Mouse (Mus musculus) megakaryocyte, embryonic 14.5 days (primary cell): ENCODE measurements around the gene Rsf1.

ENCODE experiments used
- FLI1 ChIP-seq: IDR thresholded peaks from 2 replicates; pipeline ENCODE4 v1.6.1; 2012; ENCODE audit warnings: low read length, inconsistent platforms, mixed read lengths
- GATA1 ChIP-seq: IDR thresholded peaks from 3 replicates; pipeline ENCODE4 v1.6.1; 2012; ENCODE audit warnings: mixed read lengths, low read length, inconsistent platforms, borderline replicate concordance

GRCm38 (mm10) chr7:97621346-97621745 lies 41.7 kb downstream of the Rsf1 start:
- TF ChIP-seq GATA1 (no peak), FLI1 (no peak)
